Mouse (Mus musculus): ENCODE results near the gene 2010111I01Rik.

GRCm38 (mm10) chr13:63118682-63119081, 154.0 kb downstream of the 2010111I01Rik start:
- no peak for TF ChIP-seq CTCF (IDR thresholded peaks at IDR 0.05; ENCODE audit: low read depth)
- no peak for TF ChIP-seq EP300 (IDR thresholded peaks at IDR 0.05; ENCODE audit: low read depth)

Measured in liver, embryonic 14.5 days (tissue).